Mouse (Mus musculus): ENCODE results near the gene Siah1a.

DNA sequence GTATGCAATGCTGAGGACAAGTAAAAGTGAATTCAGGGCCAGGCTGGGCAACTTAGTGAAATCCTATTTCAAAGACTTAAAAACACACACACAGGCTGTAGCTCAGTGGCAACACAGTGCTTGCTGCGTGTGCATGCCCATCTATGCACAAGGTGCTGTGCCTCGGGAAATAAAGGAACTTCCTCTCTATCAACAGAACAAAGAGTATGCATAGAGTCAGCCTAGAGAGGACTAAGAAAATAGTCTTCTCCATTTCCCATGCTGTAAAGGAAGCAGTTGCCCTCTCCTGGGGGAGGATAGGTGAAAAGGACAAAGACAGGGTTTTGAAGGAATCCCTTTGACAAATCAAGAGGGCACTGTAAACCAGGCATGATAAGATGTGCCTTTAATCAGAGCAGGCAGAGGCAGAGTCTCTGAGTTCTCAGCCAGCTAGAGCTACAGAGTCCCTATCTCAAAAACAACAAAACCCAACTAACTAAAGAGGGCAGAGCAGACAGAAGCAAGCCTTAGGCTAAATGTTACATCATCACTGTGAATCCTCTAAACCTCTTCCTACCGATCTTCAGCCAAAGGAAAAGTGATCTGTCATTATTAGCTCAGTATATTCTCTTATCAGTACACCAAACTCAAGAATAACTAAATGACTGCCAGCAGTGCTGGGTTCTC is 10.2 kb downstream of the Siah1a start:
- TF ChIP-seq POLR2A (IDR thresholded peaks at IDR 0.05; ENCODE audit: borderline replicate concordance, low read depth, low read length) (no peak), CTCF (IDR thresholded peaks at IDR 0.05; ENCODE audit: low read depth, low read length) (no peak)

All from bone marrow macrophage, adult 2 months (primary cell).